Mouse (Mus musculus) ovary, postnatal 10 days (tissue): ENCODE results near the gene Atp6v1g1.

Experiments used
- DNase-seq: peaks from one replicate; pipeline ENCODE4 v3.0.0; 2022; ENCODE audit warnings: low spot score

Gene Atp6v1g1

GRCm38 (mm10) chr4:63547799-63548198 is 3.2 kb downstream of the Atp6v1g1 start:
- no peak for DNase-seq

- DNase-seq, result no peak
Measured at GRCm38 (mm10) chr4:63548491-63548890, 3.9 kb downstream of the Atp6v1g1 start.

- DNase-seq, result no peak
Measured at GRCm38 (mm10) chr4:63550908-63551307, 6.3 kb downstream of the Atp6v1g1 start.

- no peak for DNase-seq
Measured at GRCm38 (mm10) chr4:63552865-63553264, 8.3 kb downstream of the Atp6v1g1 start.

GRCm38 (mm10) chr4:63553789-63554576 is 9.4 kb downstream of the Atp6v1g1 start:
- no peak for DNase-seq

- DNase-seq, result no peak
Measured at GRCm38 (mm10) chr4:63554616-63555015, 10.0 kb downstream of the Atp6v1g1 start.

GRCm38 (mm10) chr4:63555111-63555510 is 10.5 kb downstream of the Atp6v1g1 start:
- no peak for DNase-seq

GRCm38 (mm10) chr4:63556665-63557064 is 12.1 kb downstream of the Atp6v1g1 start:
- no peak for DNase-seq

- no peak for DNase-seq
Measured at GRCm38 (mm10) chr4:63557124-63558059, 12.8 kb downstream of the Atp6v1g1 start.

- DNase-seq, result peak; percentile 60
Measured at GRCm38 (mm10) chr4:63558407-63559081, 14.0 kb downstream of the Atp6v1g1 start, which contains the start of gene Tmem268. Gene Tmem268, plus strand, starts transcription at chr4:63558781.

GRCm38 (mm10) chr4:63559127-63559697 is 14.6 kb downstream of the Atp6v1g1 start:
- no peak for DNase-seq

GRCm38 (mm10) chr4:63560079-63560478 is 15.5 kb downstream of the Atp6v1g1 start:
- DNase-seq, result no peak

- no peak for DNase-seq
Measured at GRCm38 (mm10) chr4:63561861-63562675, 17.5 kb downstream of the Atp6v1g1 start.

GRCm38 (mm10) chr4:63562742-63563141 is 18.2 kb downstream of the Atp6v1g1 start:
- no peak for DNase-seq

GRCm38 (mm10) chr4:63567712-63568390 is 23.3 kb downstream of the Atp6v1g1 start:
- no peak for DNase-seq

GRCm38 (mm10) chr4:63569322-63569721 is 24.8 kb downstream of the Atp6v1g1 start:
- DNase-seq, result no peak

GRCm38 (mm10) chr4:63570208-63570781 is 25.7 kb downstream of the Atp6v1g1 start:
- no peak for DNase-seq

- DNase-seq, result no peak
Measured at GRCm38 (mm10) chr4:63572621-63573020, 28.0 kb downstream of the Atp6v1g1 start.

GRCm38 (mm10) chr4:63579649-63580048 is 35.1 kb downstream of the Atp6v1g1 start:
- no peak for DNase-seq

- DNase-seq, result no peak
Measured at GRCm38 (mm10) chr4:63580078-63580477, 35.5 kb downstream of the Atp6v1g1 start.
